Mouse (Mus musculus): ENCODE measurements around the gene Actbl2. TPM values are rescaled to one million over a fixed set of nuclear protein-coding genes. Genes with fewer than 3 reads are reported as not detected.

Gene Actbl2
- polyA plus RNA-seq, 1 experiment from 2014 or later: not detected

DNA sequence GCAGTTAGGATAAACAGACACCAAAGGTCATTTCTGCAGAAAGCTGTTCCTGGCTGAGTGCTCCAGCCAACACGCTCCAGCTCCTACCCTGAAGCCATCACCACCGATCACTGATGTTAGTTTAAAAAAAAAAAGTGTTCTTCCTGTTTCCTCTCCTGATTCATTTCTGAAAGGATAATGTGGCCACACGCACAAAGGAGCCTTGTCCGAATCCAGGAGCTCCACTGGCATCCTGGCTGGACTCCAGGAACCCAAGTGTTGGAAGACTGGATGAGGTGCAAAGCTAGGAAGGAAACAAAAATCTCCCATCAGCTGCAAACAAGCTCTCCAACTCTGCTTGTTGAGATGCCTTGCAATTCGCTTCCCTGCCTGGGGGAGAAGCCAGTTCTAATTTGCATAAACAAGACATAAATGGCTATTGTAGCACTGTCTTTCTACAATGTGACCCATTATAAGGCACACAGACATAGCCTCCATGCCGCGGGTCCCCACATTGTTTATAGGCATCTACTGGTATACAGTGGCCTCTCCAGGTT is 37.2 kb downstream of the Actbl2 start:
- no peaks in the 10 kb centered on the region for H3K36me3 ChIP-seq (ENCODE audit: control insufficient read depth, insufficient read depth, low read length)
- H3K9ac ChIP-seq (ENCODE audit: low read depth, low read length): peak overlapping the region; percentile 40; the same call in 1 of the 2 replicates
- H3K27me3 ChIP-seq (replicated peaks; ENCODE audit: control insufficient read depth, insufficient read depth, low read length): no peaks in the 10 kb centered on the region
- no peak overlapping the region for H3K4me3 ChIP-seq (ENCODE audit: low read length)
- WGBS: 35% methylated on average over 7 of the region's 7 CpGs
- H3K9me3 ChIP-seq (ENCODE audit: control insufficient read depth, low read length): no peaks in the 10 kb centered on the region
- peaks cover 21% of the 10 kb centered on the region for H3K4me1 ChIP-seq (ENCODE audit: control insufficient read depth, insufficient read depth, low read length)
- peak overlapping the region; percentile 77 for H3K27ac ChIP-seq (ENCODE audit: low read length)
- H3K4me2 ChIP-seq (ENCODE audit: low read depth, low read length): peak overlapping the region; percentile 27; the same call in 1 of the 2 replicates
- ATAC-seq: peak; percentile 59; the same call in 1 of the 2 replicates

DNA sequence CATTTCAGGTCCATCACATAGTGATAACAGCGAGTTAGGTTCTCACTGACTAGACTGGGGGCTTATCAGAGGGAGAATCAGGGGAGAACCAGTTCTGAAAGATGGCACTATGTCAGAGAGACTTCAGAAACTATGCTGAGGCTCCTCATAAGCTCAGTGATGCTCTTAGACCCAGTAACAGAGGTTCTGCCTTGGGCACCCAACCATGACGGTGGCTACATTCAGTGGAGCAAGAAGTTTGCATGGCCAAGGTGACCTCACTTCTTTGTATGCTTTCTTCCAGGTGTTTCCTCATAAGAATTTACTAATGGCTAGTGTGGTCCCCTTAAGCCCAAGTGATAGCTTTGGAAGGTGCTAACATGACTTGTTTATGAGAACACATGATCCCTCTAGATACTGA is 38.7 kb downstream of the Actbl2 start:
- H3K36me3 ChIP-seq (ENCODE audit: control insufficient read depth, insufficient read depth, low read length): no peaks in the 10 kb centered on the region
- no peak overlapping the region for H3K4me3 ChIP-seq (ENCODE audit: low read length)
- H3K9me3 ChIP-seq (ENCODE audit: control insufficient read depth, low read length): no peaks in the 10 kb centered on the region
- no peak overlapping the region for H3K9ac ChIP-seq (ENCODE audit: low read depth, low read length)
- WGBS: 92% methylated on average over 2 of the region's 2 CpGs
- no peaks in the 10 kb centered on the region for H3K27me3 ChIP-seq (replicated peaks; ENCODE audit: control insufficient read depth, insufficient read depth, low read length)
- H3K4me2 ChIP-seq (ENCODE audit: low read depth, low read length): no peak overlapping the region
- no peak for ATAC-seq
- H3K27ac ChIP-seq (ENCODE audit: low read length): no peak overlapping the region
- H3K4me1 ChIP-seq (ENCODE audit: control insufficient read depth, insufficient read depth, low read length): peaks cover 21% of the 10 kb centered on the region

DNA sequence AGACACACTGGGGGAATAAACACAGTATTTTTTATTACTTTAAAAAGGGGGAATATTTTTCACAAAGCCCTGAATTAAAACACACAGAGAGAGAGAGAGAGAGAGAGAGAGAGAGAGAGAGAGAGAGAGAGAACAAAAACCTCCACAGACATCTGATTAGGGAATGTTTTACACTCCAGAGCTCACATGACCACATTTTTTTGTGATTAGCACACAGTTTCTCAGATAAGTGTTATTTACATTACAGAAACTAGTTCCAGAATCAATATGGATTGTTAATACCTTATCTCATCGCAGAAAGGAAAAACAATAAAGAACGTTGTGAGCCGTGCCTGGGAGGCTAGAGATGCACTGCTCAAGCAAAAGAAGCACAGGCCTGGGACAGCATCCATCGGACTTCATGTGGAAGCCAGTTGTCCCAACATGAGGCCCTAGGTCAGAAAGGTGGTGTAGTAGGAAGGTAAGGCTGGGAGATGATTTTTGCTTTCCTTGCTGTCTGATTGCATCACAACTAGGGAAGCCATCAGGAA is 40.2 kb downstream of the Actbl2 start:
- Histone ChIP-seq H3K9me3 (ENCODE audit: control insufficient read depth, low read length) (no peaks in the 10 kb centered on the region), H3K4me1 (ENCODE audit: control insufficient read depth, insufficient read depth, low read length) (peaks cover 21% of the 10 kb centered on the region), H3K27ac (ENCODE audit: low read length) (no peak overlapping the region), H3K36me3 (ENCODE audit: control insufficient read depth, insufficient read depth, low read length) (no peaks in the 10 kb centered on the region), H3K4me2 (ENCODE audit: low read depth, low read length) (no peak overlapping the region), H3K9ac (ENCODE audit: low read depth, low read length) (no peak overlapping the region), H3K27me3 (replicated peaks; ENCODE audit: control insufficient read depth, insufficient read depth, low read length) (no peaks in the 10 kb centered on the region), H3K4me3 (ENCODE audit: low read length) (no peak overlapping the region)
- WGBS: 44% methylated on average over 4 of the region's 4 CpGs
- ATAC-seq: peak; percentile 57

DNA sequence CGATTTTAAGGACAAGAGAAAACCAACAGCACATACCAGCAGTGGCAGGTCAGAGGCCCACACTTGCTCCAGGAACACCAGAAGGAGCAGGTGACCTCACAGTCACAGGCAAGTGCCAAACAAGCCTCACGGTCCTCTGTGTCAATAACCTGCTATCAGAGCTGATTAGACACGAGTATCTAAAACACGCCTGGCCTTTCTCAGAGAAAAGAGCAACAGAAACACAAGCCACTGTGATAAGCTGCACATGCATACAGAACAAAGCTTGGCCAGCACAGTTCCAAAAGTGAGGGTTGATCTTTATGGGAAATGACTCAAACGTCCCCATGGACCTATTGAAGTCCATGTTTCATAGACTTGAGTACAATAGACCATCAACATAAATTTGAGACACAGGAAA is 41.2 kb downstream of the Actbl2 start:
- Histone ChIP-seq H3K27ac (ENCODE audit: low read length) (no peak overlapping the region), H3K4me1 (ENCODE audit: control insufficient read depth, insufficient read depth, low read length) (peaks cover 20% of the 10 kb centered on the region), H3K4me2 (ENCODE audit: low read depth, low read length) (no peak overlapping the region), H3K27me3 (replicated peaks; ENCODE audit: control insufficient read depth, insufficient read depth, low read length) (no peaks in the 10 kb centered on the region), H3K4me3 (ENCODE audit: low read length) (no peak overlapping the region), H3K9me3 (ENCODE audit: control insufficient read depth, low read length) (no peaks in the 10 kb centered on the region), H3K36me3 (ENCODE audit: control insufficient read depth, insufficient read depth, low read length) (no peaks in the 10 kb centered on the region), H3K9ac (ENCODE audit: low read depth, low read length) (no peak overlapping the region)
- WGBS: 55% methylated on average over 5 of the region's 5 CpGs
- peak; percentile 67 for ATAC-seq

DNA sequence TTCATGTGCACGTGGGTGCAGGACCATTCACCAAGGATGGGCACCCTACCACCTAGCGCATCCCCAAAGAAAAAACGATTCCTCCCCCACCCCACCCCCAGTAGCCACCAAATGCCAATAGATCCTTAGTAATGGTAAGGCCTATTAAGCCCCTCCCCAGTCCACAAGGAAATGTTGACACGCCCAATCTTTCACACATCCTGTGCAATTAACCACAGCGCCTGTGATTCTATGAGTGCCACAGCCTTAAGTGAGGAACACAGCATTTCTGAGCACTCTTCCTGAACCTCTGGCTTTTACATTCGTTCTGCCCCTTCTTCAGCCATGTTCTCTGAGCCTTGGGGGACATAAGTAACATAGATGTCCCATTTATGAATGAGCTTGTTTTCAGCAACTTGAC is 42.8 kb downstream of the Actbl2 start:
- no peak for ATAC-seq
- H3K27ac ChIP-seq (ENCODE audit: low read length): no peak overlapping the region
- WGBS: 89% methylated on average over 6 of the region's 6 CpGs
- H3K4me2 ChIP-seq (ENCODE audit: low read depth, low read length): no peak overlapping the region
- H3K4me1 ChIP-seq (ENCODE audit: control insufficient read depth, insufficient read depth, low read length): peaks cover 6% of the 10 kb centered on the region
- H3K4me3 ChIP-seq (ENCODE audit: low read length): no peak overlapping the region
- no peak overlapping the region for H3K9ac ChIP-seq (ENCODE audit: low read depth, low read length)
- H3K36me3 ChIP-seq (ENCODE audit: control insufficient read depth, insufficient read depth, low read length): no peaks in the 10 kb centered on the region
- no peaks in the 10 kb centered on the region for H3K27me3 ChIP-seq (replicated peaks; ENCODE audit: control insufficient read depth, insufficient read depth, low read length)
- no peaks in the 10 kb centered on the region for H3K9me3 ChIP-seq (ENCODE audit: control insufficient read depth, low read length)

DNA sequence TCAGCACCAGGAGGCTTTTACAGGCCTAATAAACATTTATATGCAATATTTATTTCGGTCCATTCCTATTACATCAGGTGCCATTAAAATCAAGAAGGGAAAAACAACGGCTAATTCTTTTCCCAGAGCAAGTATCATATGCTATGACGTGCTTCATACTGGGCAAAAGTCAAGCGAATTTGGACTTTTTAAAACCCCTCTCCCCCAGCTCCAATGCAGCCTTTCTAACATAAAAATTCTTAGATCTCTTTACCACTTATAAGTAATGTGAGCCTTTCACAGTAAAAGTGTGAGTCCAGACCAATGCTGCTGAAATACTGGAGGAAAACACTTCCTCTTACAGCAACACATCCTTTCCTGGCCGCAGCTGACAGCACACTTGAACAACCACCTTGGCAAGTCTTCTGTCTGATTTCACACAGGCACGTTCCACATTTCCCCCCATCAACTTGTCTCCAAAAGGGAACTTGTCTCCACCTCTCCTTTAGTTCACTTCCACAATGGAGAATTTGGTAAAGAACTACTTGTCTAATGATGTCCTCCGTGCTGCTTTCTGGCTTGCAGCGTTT is 44.4 kb downstream of the Actbl2 start:
- Histone ChIP-seq H3K9ac (ENCODE audit: low read depth, low read length) (no peak overlapping the region), H3K4me2 (ENCODE audit: low read depth, low read length) (no peak overlapping the region), H3K4me3 (ENCODE audit: low read length) (no peak overlapping the region), H3K4me1 (ENCODE audit: control insufficient read depth, insufficient read depth, low read length) (peaks cover 6% of the 10 kb centered on the region), H3K27ac (ENCODE audit: low read length) (no peak overlapping the region), H3K27me3 (replicated peaks; ENCODE audit: control insufficient read depth, insufficient read depth, low read length) (no peaks in the 10 kb centered on the region), H3K36me3 (ENCODE audit: control insufficient read depth, insufficient read depth, low read length) (no peaks in the 10 kb centered on the region), H3K9me3 (ENCODE audit: control insufficient read depth, low read length) (no peaks in the 10 kb centered on the region)
- ATAC-seq: no peak
- WGBS: 84% methylated on average over 8 of the region's 8 CpGs

DNA sequence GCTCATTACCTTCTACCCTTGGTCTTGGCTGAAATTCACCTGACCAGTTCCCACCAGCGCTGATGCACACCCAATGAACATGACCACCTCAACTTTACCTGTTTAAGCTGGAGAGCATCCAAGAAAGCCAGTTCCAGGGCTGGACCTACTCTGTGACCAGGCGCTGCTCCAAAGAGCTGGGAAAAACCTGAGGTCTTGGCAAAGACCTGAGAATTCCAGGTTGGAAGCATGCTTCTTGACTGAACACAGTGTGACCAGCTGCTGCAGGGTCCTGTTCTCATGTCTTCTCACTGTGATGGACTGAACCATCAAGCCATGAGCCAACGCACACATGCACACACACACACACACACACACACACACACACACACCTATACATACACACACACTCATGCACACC is 46.0 kb downstream of the Actbl2 start:
- Histone ChIP-seq H3K27ac (ENCODE audit: low read length) (no peak overlapping the region), H3K4me1 (ENCODE audit: control insufficient read depth, insufficient read depth, low read length) (no peaks in the 10 kb centered on the region), H3K4me3 (ENCODE audit: low read length) (no peak overlapping the region), H3K9me3 (ENCODE audit: control insufficient read depth, low read length) (no peaks in the 10 kb centered on the region), H3K9ac (ENCODE audit: low read depth, low read length) (no peak overlapping the region), H3K27me3 (replicated peaks; ENCODE audit: control insufficient read depth, insufficient read depth, low read length) (no peaks in the 10 kb centered on the region), H3K36me3 (ENCODE audit: control insufficient read depth, insufficient read depth, low read length) (no peaks in the 10 kb centered on the region), H3K4me2 (ENCODE audit: low read depth, low read length) (no peak overlapping the region)
- no peak for ATAC-seq
- 87% methylated on average over 3 of the region's 3 CpGs for WGBS

DNA sequence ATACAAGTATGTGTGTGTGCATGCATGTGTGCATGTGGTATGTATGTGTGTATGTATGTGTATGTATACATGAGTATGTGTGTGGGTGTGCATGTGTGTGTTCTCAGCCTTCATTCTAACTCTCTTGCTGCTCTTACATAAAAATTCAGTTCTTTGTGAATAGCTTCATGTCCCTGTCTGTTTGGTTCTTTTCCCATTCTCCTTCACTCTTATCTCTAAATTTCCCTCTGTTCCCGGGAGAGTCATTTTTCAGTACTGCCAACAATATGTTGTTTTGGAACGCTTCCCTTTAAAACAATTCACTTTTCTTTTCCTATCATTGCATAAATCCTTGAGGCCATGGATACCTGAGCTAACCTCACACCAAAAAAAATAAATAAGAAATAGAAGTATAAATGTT is 46.6 kb downstream of the Actbl2 start:
- no peak overlapping the region for H3K4me3 ChIP-seq (ENCODE audit: low read length)
- ATAC-seq: no peak
- WGBS: 65% methylated on average over 2 of the region's 2 CpGs

DNA sequence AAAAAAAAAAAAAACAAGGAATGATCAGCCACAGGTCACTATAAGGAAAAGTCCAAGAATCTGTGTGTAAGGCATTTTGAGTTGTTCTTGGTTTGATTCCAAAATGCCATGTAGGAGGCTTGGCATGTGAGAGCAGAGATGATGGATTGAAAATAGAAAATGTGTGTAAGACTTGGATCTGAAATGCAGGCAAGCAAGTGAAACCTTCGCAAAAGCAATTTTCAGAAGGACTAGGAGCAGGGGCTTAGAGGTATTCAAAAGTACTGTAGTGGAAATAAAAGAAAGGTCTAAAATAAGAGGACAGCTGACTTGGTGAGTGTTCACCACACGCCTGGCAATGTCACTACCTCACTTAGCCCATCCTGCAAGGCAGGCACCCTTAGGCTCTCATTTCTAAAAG is 49.4 kb downstream of the Actbl2 start:
- 86% methylated on average over 2 of the region's 2 CpGs for WGBS
- ATAC-seq: no peak

More for the DNA sequence above, 46.6 kb downstream of the Actbl2 start:
- Histone ChIP-seq H3K9me3 (ENCODE audit: control insufficient read depth, low read length) (no peaks in the 10 kb centered on the region), H3K36me3 (ENCODE audit: control insufficient read depth, insufficient read depth, low read length) (no peaks in the 10 kb centered on the region), H3K4me2 (ENCODE audit: low read depth, low read length) (no peak overlapping the region), H3K27me3 (replicated peaks; ENCODE audit: control insufficient read depth, insufficient read depth, low read length) (no peaks in the 10 kb centered on the region), H3K4me1 (ENCODE audit: control insufficient read depth, insufficient read depth, low read length) (no peaks in the 10 kb centered on the region), H3K9ac (ENCODE audit: low read depth, low read length) (no peak overlapping the region), H3K27ac (ENCODE audit: low read length) (no peak overlapping the region)

DNA sequence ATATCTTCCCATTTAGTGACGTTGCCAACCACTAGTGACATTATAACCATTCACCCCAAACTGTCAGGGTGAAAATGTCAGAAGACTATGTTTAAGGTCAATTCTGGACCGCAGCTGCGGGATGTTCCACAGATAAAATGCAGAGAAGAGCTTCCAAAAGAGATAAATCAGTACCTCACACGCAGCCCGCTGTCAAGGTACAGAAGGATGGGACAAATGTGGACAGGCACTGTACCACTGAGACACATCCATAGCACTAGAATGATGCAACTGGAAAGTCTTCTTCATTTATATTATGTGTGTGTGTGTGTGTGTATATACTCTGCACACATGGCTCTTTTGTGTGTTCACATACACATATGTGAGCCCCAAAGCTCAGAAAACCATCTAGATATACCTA is 49.9 kb downstream of the Actbl2 start:
- Histone ChIP-seq H3K9ac (ENCODE audit: low read depth, low read length) (no peak overlapping the region), H3K27ac (ENCODE audit: low read length) (no peak overlapping the region), H3K4me2 (ENCODE audit: low read depth, low read length) (no peak overlapping the region), H3K4me1 (ENCODE audit: control insufficient read depth, insufficient read depth, low read length) (no peaks in the 10 kb centered on the region), H3K36me3 (ENCODE audit: control insufficient read depth, insufficient read depth, low read length) (no peaks in the 10 kb centered on the region), H3K4me3 (ENCODE audit: low read length) (no peak overlapping the region), H3K27me3 (replicated peaks; ENCODE audit: control insufficient read depth, insufficient read depth, low read length) (no peaks in the 10 kb centered on the region), H3K9me3 (ENCODE audit: control insufficient read depth, low read length) (no peaks in the 10 kb centered on the region)
- WGBS: 87% methylated on average over 5 of the region's 5 CpGs
- no peak for ATAC-seq

More for the DNA sequence above, 49.4 kb downstream of the Actbl2 start:
- H3K9ac ChIP-seq (ENCODE audit: low read depth, low read length): no peak overlapping the region
- H3K4me2 ChIP-seq (ENCODE audit: low read depth, low read length): no peak overlapping the region
- H3K9me3 ChIP-seq (ENCODE audit: control insufficient read depth, low read length): no peaks in the 10 kb centered on the region
- H3K27ac ChIP-seq (ENCODE audit: low read length): no peak overlapping the region
- H3K36me3 ChIP-seq (ENCODE audit: control insufficient read depth, insufficient read depth, low read length): no peaks in the 10 kb centered on the region
- no peaks in the 10 kb centered on the region for H3K4me1 ChIP-seq (ENCODE audit: control insufficient read depth, insufficient read depth, low read length)
- no peaks in the 10 kb centered on the region for H3K27me3 ChIP-seq (replicated peaks; ENCODE audit: control insufficient read depth, insufficient read depth, low read length)
- no peak overlapping the region for H3K4me3 ChIP-seq (ENCODE audit: low read length)

All from intestine, embryonic 16.5 days (tissue).